ENCODE assay signal across 20 mouse cellular contexts in genomic region chr6:22290790-22291189, GRCm38 (mm10). TPM values are rescaled to one million over a fixed set of nuclear protein-coding genes. Genes with fewer than 3 reads are reported as not detected.
"Had no signal": no experiment of that assay in that cellular context is flagged by ENCODE, and none has a peak within 500 bp of the region (broad histone marks: within the 10 kb centered on the region; RNA-seq: fewer than 3 reads in every experiment).

No protein-coding gene starts in this region.

- H3K4me3 ChIP-seq: neural tube, embryonic 12.5 days; neural tube, embryonic 13.5 days; neural tube, embryonic 15.5 days; stomach, embryonic 15.5 days had no signal

- H3K36me3 ChIP-seq: neural tube, embryonic 12.5 days; neural tube, embryonic 13.5 days; neural tube, embryonic 15.5 days; stomach, embryonic 15.5 days had no signal

- H3K27ac ChIP-seq: neural tube, embryonic 12.5 days; neural tube, embryonic 13.5 days; neural tube, embryonic 15.5 days; stomach, embryonic 15.5 days had no signal

- H3K9me3 ChIP-seq: neural tube, embryonic 12.5 days; neural tube, embryonic 13.5 days; neural tube, embryonic 15.5 days; stomach, embryonic 15.5 days had no signal

- DNase-seq: retina, postnatal 1 day; right cerebral cortex, adult 18-20 months; right cerebral cortex, postnatal 14 days; right cerebral cortex, postnatal 25 days; right cerebral cortex, postnatal 4 days; spleen, adult 18-20 months; thymus, adult 18-20 months; thymus, adult 2 months; thymus, postnatal 14 days; thymus, postnatal 25 days; thymus, postnatal 36 days; thymus, postnatal 4 days had no signal

- H3K9ac ChIP-seq: neural tube, embryonic 12.5 days; neural tube, embryonic 13.5 days; neural tube, embryonic 15.5 days; stomach, embryonic 15.5 days had no signal

- H3K4me2 ChIP-seq: neural tube, embryonic 12.5 days; neural tube, embryonic 13.5 days; neural tube, embryonic 15.5 days; stomach, embryonic 15.5 days had no signal

RNA-seq across cellular contexts. Expression of gene Wnt16, which starts 2.8 kb away (rescaled TPM):
- total RNA-seq: neutrophil, adult 5-6 weeks had no signal
- polyA plus RNA-seq: small intestine, adult 2 months; testis, adult 2 months; thymus, postnatal 0 days had no signal
